Mouse (Mus musculus): ENCODE measurements around the gene Chek2.

The Chek2 gene

DNA sequence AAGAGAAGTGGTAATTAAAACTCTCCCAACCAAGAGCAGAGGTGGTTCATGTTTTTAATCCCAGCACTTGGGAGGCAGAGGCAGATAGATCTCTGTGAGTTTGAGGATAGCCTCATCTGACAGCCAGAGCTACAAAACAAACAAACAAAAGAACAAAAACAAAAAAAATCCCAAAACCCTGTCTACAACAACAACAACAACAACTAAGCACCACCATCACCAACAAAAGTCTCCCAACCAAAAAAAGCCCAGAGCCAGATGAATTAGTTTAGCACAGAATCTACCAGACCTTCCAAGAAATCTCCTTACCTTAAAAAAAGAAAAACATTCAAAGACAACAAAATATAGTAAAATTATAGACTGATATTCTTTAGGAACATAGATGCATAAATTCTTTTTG is 60.6 kb downstream of the Chek2 start:
- DNase-seq (ENCODE audit: low spot score) = no peak

DNA sequence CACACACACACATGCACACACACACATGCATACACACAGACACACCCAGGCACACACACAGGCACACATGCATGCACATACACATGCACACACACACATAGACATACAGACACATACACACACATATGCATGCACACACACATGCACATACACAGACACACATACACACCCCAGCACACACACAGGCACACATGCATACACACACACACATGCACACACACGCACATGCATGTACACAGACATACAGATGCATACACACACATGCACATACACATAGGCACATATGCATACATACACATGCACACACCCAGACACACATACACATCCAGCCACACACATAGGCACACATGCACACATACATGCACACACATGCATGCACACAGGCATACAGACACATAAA is 66.9 kb downstream of the Chek2 start:
- DNase-seq (ENCODE audit: low spot score) = no peak

DNA sequence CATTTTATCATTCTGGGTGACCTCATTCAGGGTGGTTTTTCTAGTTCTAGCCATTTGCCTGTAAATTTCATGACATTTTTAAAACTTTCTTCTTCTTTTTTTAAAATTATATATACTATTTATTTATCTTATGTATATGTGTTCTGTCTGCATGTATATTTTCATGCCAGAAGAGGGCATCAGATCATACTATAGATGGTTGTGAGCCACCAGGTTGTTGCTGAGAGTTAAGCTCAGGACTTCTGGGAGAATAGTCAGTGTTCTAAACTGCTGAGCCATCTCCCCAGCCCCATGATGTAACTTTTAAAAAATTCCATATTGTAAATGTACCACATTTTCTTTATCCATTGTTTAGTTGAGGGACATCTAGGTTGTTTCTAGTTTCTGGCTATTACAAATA is 69.1 kb downstream of the Chek2 start:
- DNase-seq (ENCODE audit: low spot score) = no peak

DNA sequence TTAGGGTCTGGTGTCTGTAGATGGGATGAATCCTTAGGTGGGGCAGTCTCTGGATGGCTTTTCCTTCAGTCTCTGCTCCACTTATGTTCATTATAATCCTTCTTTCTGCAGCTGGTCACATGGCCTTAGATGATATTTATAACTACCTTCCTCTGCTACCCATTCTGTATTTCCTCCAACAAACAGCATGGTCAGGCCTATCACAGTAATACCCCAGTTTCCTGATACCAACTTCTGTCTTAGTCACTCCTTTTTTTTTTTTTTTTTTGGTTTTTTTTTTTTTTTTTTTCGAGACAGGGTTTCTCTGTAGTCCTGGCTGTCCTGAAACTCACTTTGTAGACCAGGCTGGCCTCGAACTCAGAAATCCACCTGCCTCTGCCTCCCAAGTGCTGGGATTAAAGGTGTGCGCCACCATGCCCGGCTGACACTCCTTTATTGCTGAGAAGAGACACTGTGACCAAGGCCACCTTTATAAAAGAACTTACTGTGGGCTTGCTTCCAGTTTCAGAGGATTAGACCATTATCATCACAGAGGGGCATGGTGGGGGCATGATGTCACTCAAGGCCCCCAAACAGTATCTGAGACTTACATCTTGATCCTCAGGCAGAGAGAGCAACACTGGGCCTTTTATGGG is 70.3 kb downstream of the Chek2 start:
- no peak for DNase-seq (ENCODE audit: low spot score)

DNA sequence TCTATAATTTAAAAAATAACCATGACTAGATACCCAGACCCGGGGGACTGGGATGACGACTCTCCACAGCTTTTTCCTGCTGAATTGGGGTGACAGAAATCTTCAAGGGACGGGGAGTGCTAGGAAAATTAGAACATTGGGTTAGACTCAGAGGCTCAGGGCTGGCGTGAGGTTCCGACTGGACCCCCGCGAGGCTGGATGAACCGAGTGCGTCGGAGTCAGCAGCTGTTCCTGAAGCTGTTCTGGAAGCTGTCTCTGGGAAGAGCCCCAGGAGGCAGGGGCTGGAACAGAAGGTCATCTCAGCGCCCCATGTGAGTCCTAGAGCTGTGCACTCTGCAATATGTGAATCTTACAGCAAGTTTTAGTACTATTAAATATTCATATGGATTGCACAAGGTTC is 75.1 kb downstream of the Chek2 start:
- DNase-seq (ENCODE audit: low spot score) = no peak

DNA sequence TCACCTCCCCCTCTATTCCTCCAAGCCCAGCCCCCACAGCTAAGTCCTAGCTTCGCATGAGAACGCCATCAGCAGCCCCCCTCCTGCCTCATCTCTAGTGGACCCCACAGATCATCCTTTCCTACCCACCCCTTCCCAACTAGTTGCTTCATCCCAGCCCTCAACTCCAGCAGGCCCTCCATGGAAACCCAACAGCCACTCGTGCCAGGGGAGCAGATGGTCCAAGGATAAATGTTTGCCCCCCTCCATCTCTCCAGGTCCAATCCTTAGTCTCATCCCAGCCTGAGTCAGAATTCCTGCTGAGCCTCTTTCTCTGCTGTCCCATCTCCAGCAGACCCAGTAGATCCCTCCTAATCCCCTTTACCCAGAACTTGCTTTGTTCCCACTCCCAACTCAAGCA is 76.5 kb downstream of the Chek2 start:
- DNase-seq (ENCODE audit: low spot score) = no peak

DNA sequence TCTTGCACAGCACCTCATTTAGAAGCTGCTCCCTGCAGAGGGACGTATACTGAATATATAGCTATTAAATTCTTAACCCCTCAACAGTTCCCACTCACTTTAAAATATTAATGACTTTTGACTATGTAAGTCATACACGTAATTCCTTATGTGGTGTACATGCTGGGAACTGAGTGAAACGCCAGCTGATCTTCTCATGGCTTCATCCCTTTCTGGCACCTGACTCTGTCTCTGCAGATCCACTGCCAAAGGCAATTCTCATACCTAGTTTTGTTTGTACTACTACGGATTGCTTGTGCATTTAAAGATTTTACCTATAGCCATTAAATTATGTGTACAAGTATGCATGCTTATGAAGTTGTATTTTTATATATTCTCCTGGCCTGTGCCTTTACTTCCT is 79.8 kb downstream of the Chek2 start:
- no peak for DNase-seq (ENCODE audit: low spot score)

DNA sequence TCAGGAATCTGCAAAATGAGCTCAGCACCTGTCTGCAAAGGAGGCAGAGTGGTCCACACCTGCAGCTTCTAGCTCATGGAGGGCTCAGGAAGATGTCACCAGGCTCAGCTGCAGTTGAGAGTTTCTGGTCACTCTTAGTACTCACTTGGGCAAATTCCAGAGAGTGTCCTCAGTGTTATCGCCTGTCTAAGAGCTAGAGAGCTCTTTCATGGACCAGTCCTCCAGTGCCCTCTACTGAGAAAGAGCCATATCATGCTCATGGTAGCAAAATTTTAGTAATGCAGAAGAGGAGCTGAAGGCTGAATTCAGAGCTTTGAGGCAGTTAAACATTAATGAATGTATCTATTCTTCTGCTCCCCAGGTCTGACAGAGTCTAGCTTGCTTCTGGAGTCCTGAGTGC is 83.6 kb downstream of the Chek2 start:
- no peak for DNase-seq (ENCODE audit: low spot score)
